Mouse (Mus musculus): ENCODE measurements around the gene Mrpl43.
"Not testable (repeated sequence)": the region's sequence is repeated elsewhere in the genome, so short reads cannot be mapped to it uniquely, and the experiment has no call there.

The Mrpl43 gene

GRCm38 (mm10) chr19:45005957-45006712 lies at the start of gene Mrpl43:
Gene Mrpl43, minus strand, starts transcription at chr19:45006442.
- peak; percentile 96 for DNase-seq (ENCODE audit: low read depth, low spot score)

- peak; percentile 91 for DNase-seq (ENCODE audit: low read depth, low spot score)
Measured at GRCm38 (mm10) chr19:45054892-45055690, 48.8 kb upstream of the Mrpl43 start.

GRCm38 (mm10) chr19:45053451-45053850 lies 47.2 kb upstream of the Mrpl43 start:
- no peak for DNase-seq (ENCODE audit: low read depth, low spot score)

GRCm38 (mm10) chr19:45049523-45049922 lies 43.3 kb upstream of the Mrpl43 start:
- DNase-seq (ENCODE audit: low read depth, low spot score), result no peak

GRCm38 (mm10) chr19:45048644-45049365 lies 42.6 kb upstream of the Mrpl43 start:
- DNase-seq (ENCODE audit: low read depth, low spot score), result no peak

- peak; percentile 97 for DNase-seq (ENCODE audit: low read depth, low spot score)
Measured at GRCm38 (mm10) chr19:45047935-45048643, 41.8 kb upstream of the Mrpl43 start.

- DNase-seq (ENCODE audit: low read depth, low spot score), result peak; percentile 99
Measured at GRCm38 (mm10) chr19:45047417-45047934, 41.2 kb upstream of the Mrpl43 start, which contains the start of gene Sfxn3. Gene Sfxn3, plus strand, starts transcription at chr19:45047503.

GRCm38 (mm10) chr19:45046523-45047321 lies 40.5 kb upstream of the Mrpl43 start:
- peak; percentile 87 for DNase-seq (ENCODE audit: low read depth, low spot score)

GRCm38 (mm10) chr19:45045651-45046050 lies 39.4 kb upstream of the Mrpl43 start, which contains the start of gene Pdzd7:
Gene Pdzd7, minus strand, starts transcription at chr19:45045717.
- no peak for DNase-seq (ENCODE audit: low read depth, low spot score)

GRCm38 (mm10) chr19:45045236-45045635 lies 39.0 kb upstream of the Mrpl43 start:
- no peak for DNase-seq (ENCODE audit: low read depth, low spot score)

- DNase-seq (ENCODE audit: low read depth, low spot score), result no peak
Measured at GRCm38 (mm10) chr19:45044389-45044927, 38.2 kb upstream of the Mrpl43 start.

GRCm38 (mm10) chr19:45040214-45040613 lies 34.0 kb upstream of the Mrpl43 start:
- no peak for DNase-seq (ENCODE audit: low read depth, low spot score)

- not testable (repeated sequence) for DNase-seq (ENCODE audit: low read depth, low spot score)
Measured at GRCm38 (mm10) chr19:45038198-45038597, 32.0 kb upstream of the Mrpl43 start.

- peak; percentile 41 for DNase-seq (ENCODE audit: low read depth, low spot score)
Measured at GRCm38 (mm10) chr19:45036867-45037266, 30.6 kb upstream of the Mrpl43 start.

- DNase-seq (ENCODE audit: low read depth, low spot score), result peak; percentile 69
Measured at GRCm38 (mm10) chr19:45032570-45033332, 26.5 kb upstream of the Mrpl43 start.

- peak; percentile 97 for DNase-seq (ENCODE audit: low read depth, low spot score)
Measured at GRCm38 (mm10) chr19:45031780-45032179, 25.5 kb upstream of the Mrpl43 start.

GRCm38 (mm10) chr19:45030746-45031693 lies 24.8 kb upstream of the Mrpl43 start:
- peak; percentile 98 for DNase-seq (ENCODE audit: low read depth, low spot score)

GRCm38 (mm10) chr19:45030111-45030510 lies 23.9 kb upstream of the Mrpl43 start:
- peak; percentile 80 for DNase-seq (ENCODE audit: low read depth, low spot score)
